Mouse (Mus musculus) NIH3T3 (cell line): Measurements from ENCODE around the gene Ism2.
"Not testable (repeated sequence)": the region's sequence is repeated elsewhere in the genome, so short reads cannot be mapped to it uniquely, and the experiment has no call there.

Experiments
- DNase-seq: peaks from one replicate; pipeline ENCODE4 v3.0.0-alpha.2; 2012; ENCODE audit warnings: low read depth

Gene Ism2

GRCm38 (mm10) chr12:87299657-87300440 is at the start of gene Ism2:
Gene Ism2, minus strand, starts transcription at chr12:87299705.
- peak; percentile 23 for DNase-seq

GRCm38 (mm10) chr12:87348029-87348428 is 48.5 kb upstream of the Ism2 start:
- DNase-seq = no peak

- DNase-seq = peak; percentile 59
These were observed 48.0 kb upstream of the Ism2 start for GRCm38 (mm10) chr12:87347511-87347910.

- DNase-seq = no peak
These were observed 43.6 kb upstream of the Ism2 start for GRCm38 (mm10) chr12:87343084-87343605.

- DNase-seq = no peak
These were observed 38.6 kb upstream of the Ism2 start for GRCm38 (mm10) chr12:87338082-87338481.

GRCm38 (mm10) chr12:87334886-87335285 is 35.4 kb upstream of the Ism2 start:
- DNase-seq = peak; percentile 74

GRCm38 (mm10) chr12:87333794-87334193 is 34.3 kb upstream of the Ism2 start:
- no peak for DNase-seq

- no peak for DNase-seq
These were observed 33.0 kb upstream of the Ism2 start for GRCm38 (mm10) chr12:87332511-87332910.

GRCm38 (mm10) chr12:87331908-87332307 is 32.4 kb upstream of the Ism2 start:
- no peak for DNase-seq

GRCm38 (mm10) chr12:87331053-87331456 is 31.6 kb upstream of the Ism2 start:
- DNase-seq = no peak

- no peak for DNase-seq
These were observed 30.7 kb upstream of the Ism2 start for GRCm38 (mm10) chr12:87330213-87330612.

GRCm38 (mm10) chr12:87328025-87328424 is 28.5 kb upstream of the Ism2 start:
- no peak for DNase-seq

GRCm38 (mm10) chr12:87327610-87328009 is 28.1 kb upstream of the Ism2 start:
- no peak for DNase-seq

GRCm38 (mm10) chr12:87325452-87325851 is 25.9 kb upstream of the Ism2 start:
- DNase-seq = no peak

- no peak for DNase-seq
These were observed 19.7 kb upstream of the Ism2 start for GRCm38 (mm10) chr12:87319229-87319628.

GRCm38 (mm10) chr12:87317951-87318350 is 18.4 kb upstream of the Ism2 start:
- no peak for DNase-seq

GRCm38 (mm10) chr12:87313098-87313497 is 13.6 kb upstream of the Ism2 start:
- DNase-seq = no peak

GRCm38 (mm10) chr12:87306584-87306844 is 7.0 kb upstream of the Ism2 start:
- not testable (repeated sequence) for DNase-seq

- no peak for DNase-seq
These were observed 6.5 kb upstream of the Ism2 start for GRCm38 (mm10) chr12:87305767-87306583.

GRCm38 (mm10) chr12:87301189-87301588 is 1.7 kb upstream of the Ism2 start:
- DNase-seq = no peak

- DNase-seq = no peak
These were observed 861 bp upstream of the Ism2 start for GRCm38 (mm10) chr12:87300441-87300690.

GRCm38 (mm10) chr12:87299037-87299656 is 358 bp downstream of the Ism2 start:
- DNase-seq = no peak

- peak; percentile 35 for DNase-seq
These were observed 5.6 kb downstream of the Ism2 start for GRCm38 (mm10) chr12:87293934-87294333.
